32 mouse cellular contexts compared by ENCODE assay signal in genomic region chr2:129688036-129688625, GRCm38 (mm10). TPM values are rescaled to one million over a fixed set of nuclear protein-coding genes. Genes with fewer than 3 reads are reported as not detected.
A peak's percentile ranks its signal among the peaks of the same experiment; 100 is the strongest.
DNase-seq lines count a peak whose midpoint lies in the region; ATAC-seq and TF ChIP-seq lines count a peak whose summit lies in the region.
"Had no signal": no experiment of that assay in that cellular context is flagged by ENCODE, and none has a peak within 500 bp of the region (broad histone marks: within the 10 kb centered on the region; RNA-seq: fewer than 3 reads in every experiment).

No protein-coding gene starts in this region.

- H3K4me3 ChIP-seq in heart, embryonic 10.5 days: no peak overlapping the region
- H3K4me3 ChIP-seq in ES-Bruce4 (ENCODE audit: low read depth, low read length): peak overlapping the region; percentile 25; the same call in 1 of the 2 replicates
- no peak overlapping the region for H3K4me3 ChIP-seq in forebrain, embryonic 16.5 days (replicated peaks; ENCODE audit: low read length)
- no peak overlapping the region for H3K4me3 ChIP-seq in gastrocnemius, adult 2 months
- H3K4me3 ChIP-seq: embryonic facial prominence, embryonic 12.5 days; embryonic facial prominence, embryonic 15.5 days; heart, embryonic 12.5 days; heart, embryonic 15.5 days had no signal

- whole genome bisulfite sequencing in heart, embryonic 10.5 days: 89% methylated on average over 28 of the region's 28 CpGs
- 88% methylated on average over 28 of the region's 28 CpGs for WGBS in forebrain, embryonic 16.5 days

- TF ChIP-seq POLR2A in ES-Bruce4 (IDR thresholded peaks at IDR 0.05; ENCODE audit: insufficient read depth, low read length): no peak

- no peak overlapping the region for H3K4me2 ChIP-seq in forebrain, embryonic 16.5 days (ENCODE audit: low read length)
- H3K4me2 ChIP-seq: embryonic facial prominence, embryonic 12.5 days; embryonic facial prominence, embryonic 15.5 days; heart, embryonic 12.5 days; heart, embryonic 15.5 days; hindbrain, embryonic 14.5 days had no signal

- no peak overlapping the region for H3K9ac ChIP-seq in ES-Bruce4 (ENCODE audit: low read depth, poor library complexity, severe bottlenecking)
- no peak overlapping the region for H3K9ac ChIP-seq in forebrain, embryonic 16.5 days (replicated peaks; ENCODE audit: low read depth, low read length)
- H3K9ac ChIP-seq: embryonic facial prominence, embryonic 12.5 days; embryonic facial prominence, embryonic 15.5 days; heart, embryonic 12.5 days; heart, embryonic 15.5 days; hindbrain, embryonic 14.5 days had no signal

- ATAC-seq in forebrain, embryonic 16.5 days: no peak
- ATAC-seq: activated CD4-positive, CD25-positive, alpha-beta regulatory T cell, adult 4 months; forebrain, embryonic 14.5 days; hindbrain, postnatal 0 days; inflammation-experienced regulatory T-cells, adult 6 months; intestine, embryonic 16.5 days; Patski had no signal

- TF ChIP-seq CTCF in ES-Bruce4 (IDR thresholded peaks at IDR 0.05; ENCODE audit: low read depth, low read length): no peak
- no peak for TF ChIP-seq CTCF in gastrocnemius, adult 2 months (IDR thresholded peaks at IDR 0.05)

- H3K27me3 ChIP-seq in heart, embryonic 10.5 days (ENCODE audit: insufficient read depth, poor library complexity, severe bottlenecking): peaks cover 37% of the 10 kb centered on the region
- H3K27me3 ChIP-seq in ES-Bruce4 (ENCODE audit: control insufficient read depth, insufficient read depth, low read length, poor library complexity, severe bottlenecking): no peaks in the 10 kb centered on the region
- no peaks in the 10 kb centered on the region for H3K27me3 ChIP-seq in forebrain, embryonic 16.5 days (replicated peaks; ENCODE audit: control insufficient read depth, insufficient read depth, low read length)
- H3K27me3 ChIP-seq: embryonic facial prominence, embryonic 12.5 days; embryonic facial prominence, embryonic 15.5 days had no signal

- no peaks in the 10 kb centered on the region for H3K36me3 ChIP-seq in heart, embryonic 10.5 days
- no peaks in the 10 kb centered on the region for H3K36me3 ChIP-seq in ES-Bruce4 (ENCODE audit: control insufficient read depth, insufficient read depth, low read length, poor library complexity, severe bottlenecking)
- H3K36me3 ChIP-seq in forebrain, embryonic 16.5 days (ENCODE audit: control insufficient read depth, insufficient read depth): no peaks in the 10 kb centered on the region
- H3K36me3 ChIP-seq: embryonic facial prominence, embryonic 12.5 days; embryonic facial prominence, embryonic 15.5 days; G1E; heart, embryonic 12.5 days; heart, embryonic 15.5 days had no signal

- no peaks in the 10 kb centered on the region for H3K9me3 ChIP-seq in heart, embryonic 10.5 days
- H3K9me3 ChIP-seq in ES-Bruce4 (replicated peaks; ENCODE audit: control insufficient read depth, insufficient read depth, low read length, poor library complexity, severe bottlenecking): no peaks in the 10 kb centered on the region
- no peaks in the 10 kb centered on the region for H3K9me3 ChIP-seq in forebrain, embryonic 16.5 days (ENCODE audit: control insufficient read depth, low read length)
- H3K9me3 ChIP-seq: embryonic facial prominence, embryonic 12.5 days; embryonic facial prominence, embryonic 15.5 days; G1E; heart, embryonic 12.5 days; heart, embryonic 15.5 days had no signal

- no peak for TF ChIP-seq EP300 in ES-Bruce4 (IDR thresholded peaks at IDR 0.05; ENCODE audit: insufficient read depth, low read depth, low read length)

- H3K4me1 ChIP-seq in heart, embryonic 10.5 days: peaks cover 13% of the 10 kb centered on the region
- no peaks in the 10 kb centered on the region for H3K4me1 ChIP-seq in ES-Bruce4 (ENCODE audit: control insufficient read depth, insufficient read depth, low read length)
- peaks cover 9% of the 10 kb centered on the region for H3K4me1 ChIP-seq in forebrain, embryonic 16.5 days (replicated peaks; ENCODE audit: control insufficient read depth, insufficient read depth, low read length)
- H3K4me1 ChIP-seq: embryonic facial prominence, embryonic 12.5 days; embryonic facial prominence, embryonic 15.5 days; heart, embryonic 12.5 days had no signal

- DNase-seq in cerebellum, adult 9-11 months: peak; percentile 15
- no peak for DNase-seq in cerebellum, postnatal 36 days
- peak; percentile 69 for DNase-seq in heart, embryonic 10.5 days (ENCODE audit: low spot score)
- DNase-seq in heart, postnatal 4 days: no peak
- peak; percentile 36 for DNase-seq in ZHBTc4 (ENCODE audit: low read depth, low spot score)
- DNase-seq in gastrocnemius, adult 2 months: no peak
- DNase-seq: adrenal gland, adult 8-10 months; adrenal gland, postnatal 25 days; B cell, adult 2 months; gastrocnemius, postnatal 14 days; heart, postnatal 10 days; heart, postnatal 36 days; kidney, adult 18-20 months; kidney, adult 9 months had no signal

- intact Hi-C loops in gastrocnemius, adult 2 months (cut with DNase I): no loop called here

- H3K27ac ChIP-seq in heart, embryonic 10.5 days: no peak overlapping the region
- H3K27ac ChIP-seq in ES-Bruce4 (ENCODE audit: insufficient read depth, low read length): no peak overlapping the region
- no peak overlapping the region for H3K27ac ChIP-seq in forebrain, embryonic 16.5 days (ENCODE audit: low read length)
- H3K27ac ChIP-seq in gastrocnemius, adult 2 months: no peak overlapping the region
- H3K27ac ChIP-seq: embryonic facial prominence, embryonic 12.5 days; embryonic facial prominence, embryonic 15.5 days; heart, embryonic 15.5 days; hindbrain, embryonic 14.5 days; hindbrain, postnatal 0 days had no signal

RNA-seq across cellular contexts. Expression of gene Pdyn, which starts 11.5 kb away (rescaled TPM):
- 0.10 and 0.18 TPM in 2 replicates for polyA plus RNA-seq in heart, embryonic 10.5 days (2016; fragmentation: Nextera tagmentation; extraction: Ambion mirVana)
- total RNA-seq in heart, postnatal 4 days (2021): not detected
- not detected in 2 replicates for polyA plus RNA-seq in ES-Bruce4 (2011; ENCODE audit: insufficient read depth, insufficient read length, low read depth, missing spikeins)
- polyA plus RNA-seq in forebrain, embryonic 16.5 days (2015; fragmentation: Nextera tagmentation; extraction: Ambion mirVana): 4.7 and 9.2 TPM in 2 replicates
- total RNA-seq in gastrocnemius, adult 2 months (2021): not detected
- total RNA-seq: CH12.LX; G1E; gastrocnemius, adult 18-20 months; gastrocnemius, postnatal 14 days; gastrocnemius, postnatal 4 days; heart, adult 8-10 months; heart, postnatal 10 days; heart, postnatal 36 days had no signal
- polyA plus RNA-seq: activated CD4-positive, CD25-positive, alpha-beta regulatory T cell, adult 4 months; embryonic facial prominence, embryonic 15.5 days; G1E; inflammation-experienced regulatory T-cells, adult 6 months; Patski had no signal

Comparison
In these comparisons a context has a peak if more than half of its experiments do, and no peak if none do; other contexts are left out.
1. DNase-seq: peak in cerebellum, adult 9-11 months (single experiment), heart, embryonic 10.5 days (single experiment) and ZHBTc4 (single experiment); none in cerebellum, postnatal 36 days (0 of 2), heart, postnatal 4 days (single experiment) and gastrocnemius, adult 2 months (single experiment).